Mouse (Mus musculus) colon, adult 2 months (tissue): ENCODE results near the gene Otud5. TPM values are rescaled to one million over a fixed set of nuclear protein-coding genes. Genes with fewer than 3 reads are reported as not detected.

Experiments used
- polyA plus RNA-seq: library from polyadenylated mRNA; depleted of rRNA; stranded (reverse); fragments of >200 nt; gene quantifications from 2 replicates; pipeline ENCODE4 v1.2.3, GENCODE M21; 2012; rRNA removed

Otud5 gene
- 36.1 and 38.3 TPM in 2 replicates for polyA plus RNA-seq

DNA sequence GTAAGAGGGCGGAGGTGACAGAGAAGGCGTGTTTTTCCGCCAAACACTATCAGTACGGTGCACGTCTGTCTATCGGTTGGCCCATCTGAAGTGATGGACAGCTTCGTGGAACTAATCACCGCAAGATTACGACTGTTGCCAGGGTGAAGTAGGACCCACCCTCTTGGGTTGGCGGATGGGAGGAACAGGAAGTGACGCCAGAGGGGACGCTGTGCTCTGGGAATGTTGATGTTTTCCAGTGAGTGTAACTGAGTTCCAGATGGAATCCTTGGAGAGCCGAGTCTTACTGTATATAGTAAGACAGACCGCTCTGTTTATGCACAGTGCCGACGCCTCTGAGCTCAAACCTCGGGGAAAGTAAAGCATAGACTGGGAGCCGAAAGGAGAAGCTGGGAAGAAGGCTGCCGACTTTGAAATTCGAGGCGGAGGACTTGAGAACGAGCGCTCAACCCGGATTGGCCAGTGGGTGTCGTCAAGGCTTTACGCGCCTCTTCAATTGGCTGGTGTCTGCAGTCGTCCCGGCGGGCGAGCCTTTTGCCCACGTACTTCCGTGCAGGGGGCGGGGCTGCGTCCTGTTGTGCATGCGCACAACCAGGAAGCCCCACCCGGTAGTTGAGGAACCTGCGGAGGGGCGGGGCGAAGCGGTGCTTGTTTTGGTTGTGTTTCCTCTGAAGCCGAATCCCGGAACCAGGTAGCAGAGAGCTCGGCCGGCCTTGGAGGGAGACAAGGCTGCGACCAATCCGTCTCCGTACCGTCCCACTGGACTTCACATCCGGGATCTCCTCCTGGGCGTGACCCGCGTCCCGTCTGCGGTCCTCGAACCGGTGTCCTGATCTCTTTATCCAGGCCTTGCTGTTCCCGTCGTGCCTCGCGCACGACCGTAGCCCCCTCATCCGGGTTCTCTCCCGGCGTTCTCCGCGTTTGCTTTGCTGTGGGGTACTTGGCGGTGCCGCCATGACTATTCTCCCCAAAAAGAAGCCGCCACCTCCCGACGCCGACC, at the start of gene Otud5:
Otud5 (plus strand) TSS at position 202 of the 1,000 bp plus-strand sequence.

DNA sequence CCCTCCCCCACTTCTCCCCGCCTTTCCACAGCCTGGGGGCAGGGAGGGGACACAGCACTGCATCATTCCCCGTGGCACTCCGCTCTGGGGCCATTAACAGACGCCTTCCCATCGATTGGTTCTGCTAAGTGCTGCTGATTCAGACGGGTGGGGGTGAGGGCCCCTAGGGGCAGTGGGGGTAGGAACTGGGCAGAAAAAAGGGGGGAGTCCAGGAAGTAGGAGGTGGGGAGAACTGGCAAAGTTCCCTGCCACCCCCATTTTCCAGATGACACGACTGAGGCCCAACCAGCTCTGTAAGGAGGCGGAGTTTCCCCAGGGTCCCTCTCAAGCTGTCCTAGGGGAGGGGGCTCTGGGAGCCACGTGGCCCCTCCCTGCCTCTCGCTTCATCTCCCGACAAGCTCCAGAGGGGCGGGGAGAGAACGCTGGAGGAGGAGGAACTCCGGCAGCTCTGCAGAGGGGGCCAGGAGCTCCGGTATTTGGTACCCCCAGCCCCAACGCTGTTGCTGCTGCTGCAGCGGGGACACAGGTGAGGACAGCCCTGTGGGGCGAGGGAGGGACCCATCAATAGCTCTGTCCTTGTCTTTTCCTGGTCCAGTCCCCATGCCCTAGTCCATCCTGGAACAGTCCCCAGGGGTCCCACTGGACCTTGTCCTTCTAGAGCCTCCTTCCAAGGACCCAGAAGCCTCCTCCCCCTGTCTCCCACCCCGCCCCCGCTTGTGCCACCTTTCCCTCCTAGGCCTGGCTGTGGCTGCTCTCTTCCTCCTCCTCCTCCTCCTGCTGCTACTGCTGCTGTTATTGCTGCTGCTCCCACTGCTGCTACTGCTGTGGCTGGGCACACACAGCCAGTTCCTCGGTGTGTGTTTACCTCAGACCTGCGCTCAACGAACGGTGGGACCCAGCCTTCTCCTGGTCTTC, 19.0 kb upstream of the Otud5 start, which contains the start of gene Kcnd1:
Kcnd1 (plus strand) TSS at position 425 of the 915 bp plus-strand sequence.

DNA sequence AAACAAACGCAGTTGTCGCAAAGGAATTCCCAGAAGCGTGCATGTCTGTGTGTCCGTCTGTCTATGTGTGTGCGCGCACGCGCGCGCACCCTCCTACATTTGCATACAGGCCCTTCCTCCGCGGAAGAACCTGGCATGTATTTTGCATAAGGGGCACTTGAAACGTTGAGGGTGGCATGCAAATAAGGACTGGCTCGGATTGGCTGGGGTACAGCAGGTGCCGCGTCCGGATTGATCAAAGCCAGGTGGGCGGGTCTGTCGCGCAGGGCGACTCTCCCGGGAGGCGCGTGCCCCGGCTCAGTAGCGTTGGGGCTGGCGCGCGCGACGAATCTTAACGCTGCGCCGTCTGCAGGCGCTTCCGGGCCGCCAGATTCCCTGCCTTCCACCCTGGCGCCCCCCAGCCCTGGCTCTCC, 36.8 kb downstream of the Otud5 start, which contains the start of gene Pim2:
Pim2 (plus strand) TSS at position 256 of the 413 bp plus-strand sequence.

DNA sequence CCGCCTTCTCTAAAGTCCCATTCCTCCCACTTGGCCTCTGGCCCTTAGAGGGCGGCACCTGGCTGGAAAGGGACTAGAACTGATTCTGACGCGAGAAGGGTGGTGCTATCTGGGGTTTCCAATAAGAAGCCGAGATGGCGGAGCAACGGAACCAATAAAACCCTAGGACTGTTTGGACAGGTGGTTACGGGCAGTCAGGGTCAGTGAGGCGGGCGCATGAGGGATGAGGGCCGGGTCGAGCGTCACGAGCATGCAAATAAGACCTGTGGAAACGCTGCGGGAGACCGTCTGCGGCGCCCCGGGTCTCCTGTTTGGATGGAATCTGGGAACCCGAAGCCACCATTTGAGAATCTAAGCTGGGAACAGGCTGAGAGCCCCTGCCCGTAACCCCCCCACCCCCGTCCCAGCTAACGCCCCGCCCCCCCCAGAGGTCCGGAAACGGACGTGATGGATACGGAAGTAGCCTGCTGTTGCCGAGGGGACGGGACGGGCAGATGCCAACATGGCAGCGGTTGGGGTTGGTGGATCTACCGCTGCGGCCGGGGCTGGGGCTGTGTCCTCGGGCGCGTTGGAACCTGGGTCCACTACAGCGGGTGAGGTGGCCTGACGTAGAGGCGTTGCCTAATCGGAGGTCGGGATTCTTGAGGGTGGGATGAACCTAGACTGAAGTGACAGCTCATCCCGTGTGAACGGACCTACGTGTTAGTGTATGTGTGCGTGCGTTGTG, 42.8 kb downstream of the Otud5 start, which contains the start of gene Slc35a2:
Slc35a2 (plus strand) TSS at position 188 of the 727 bp plus-strand sequence.

DNA sequence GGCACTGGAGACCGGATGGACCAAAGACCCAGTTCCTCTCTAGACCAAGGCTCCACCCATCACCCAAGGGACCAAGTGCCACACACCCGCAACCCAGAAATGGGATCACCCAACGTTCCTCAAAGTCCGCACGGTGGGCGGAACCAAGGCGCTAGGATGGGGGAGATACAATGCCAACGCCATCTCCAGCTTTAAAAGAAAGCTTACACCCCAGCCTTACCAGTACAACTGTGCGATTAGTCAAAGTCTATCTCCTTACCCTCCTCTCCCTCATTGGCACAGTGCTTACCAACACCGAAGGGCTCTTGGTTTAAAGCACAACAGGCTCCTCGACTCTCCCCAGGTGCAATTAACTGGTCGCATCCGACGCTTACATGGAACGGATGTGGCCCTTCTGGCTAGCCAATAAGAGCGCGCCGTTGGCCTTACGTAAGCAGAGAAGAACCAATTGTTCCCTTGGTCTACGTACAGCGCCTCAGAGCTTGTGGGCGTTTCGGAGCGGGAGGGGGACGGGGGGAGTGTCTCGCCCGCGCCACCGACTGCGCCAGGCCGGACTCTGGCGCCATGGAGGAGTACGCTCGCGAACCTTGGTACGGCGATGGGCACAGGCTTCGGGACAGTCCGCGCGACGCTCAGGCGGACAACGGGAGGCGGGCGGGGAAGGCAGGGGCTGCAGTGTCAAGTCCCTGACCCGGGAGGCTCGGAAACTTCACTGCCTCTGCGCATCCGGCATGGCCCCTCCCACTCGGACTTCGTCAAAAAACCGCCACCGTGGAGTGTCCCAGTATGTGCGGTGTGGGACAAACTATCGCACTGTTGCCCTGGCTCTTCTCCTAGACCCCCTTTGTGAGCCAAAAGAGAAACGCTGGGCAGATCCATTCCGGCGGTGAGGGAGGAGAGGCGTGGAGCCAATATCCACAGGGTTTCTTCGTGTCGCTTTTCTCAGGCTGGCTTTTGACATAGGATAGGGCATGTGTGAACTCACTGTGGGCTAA, 58.0 kb downstream of the Otud5 start, which contains the start of the genes Pqbp1 and Timm17b:
Pqbp1 (minus strand) TSS at position 390 of the 995 bp plus-strand sequence.
Timm17b (plus strand) TSS at position 478 of the 995 bp plus-strand sequence.

DNA sequence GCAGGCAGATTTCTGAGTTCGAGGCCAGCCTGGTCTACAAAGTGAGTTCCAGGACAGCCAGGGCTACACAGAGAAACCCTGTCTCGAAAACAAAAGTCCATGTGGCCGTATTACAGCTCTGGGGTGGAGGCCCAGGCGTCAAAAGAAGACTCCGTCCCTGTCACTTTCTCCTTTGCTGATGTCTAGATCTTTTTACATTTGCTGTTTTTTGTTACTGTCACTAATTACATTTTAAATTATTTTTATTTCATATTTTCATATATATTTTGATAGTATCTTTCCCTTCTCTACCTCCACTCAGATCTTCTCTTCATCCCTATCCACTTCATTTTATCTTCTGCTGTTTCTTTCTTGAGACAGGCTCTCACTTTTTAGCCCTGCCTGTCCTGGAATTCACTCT, 66.6 kb downstream of the Otud5 start, which contains the start of gene Gm10491:
Gm10491 (minus strand) TSS at position 101 of the 400 bp plus-strand sequence.

DNA sequence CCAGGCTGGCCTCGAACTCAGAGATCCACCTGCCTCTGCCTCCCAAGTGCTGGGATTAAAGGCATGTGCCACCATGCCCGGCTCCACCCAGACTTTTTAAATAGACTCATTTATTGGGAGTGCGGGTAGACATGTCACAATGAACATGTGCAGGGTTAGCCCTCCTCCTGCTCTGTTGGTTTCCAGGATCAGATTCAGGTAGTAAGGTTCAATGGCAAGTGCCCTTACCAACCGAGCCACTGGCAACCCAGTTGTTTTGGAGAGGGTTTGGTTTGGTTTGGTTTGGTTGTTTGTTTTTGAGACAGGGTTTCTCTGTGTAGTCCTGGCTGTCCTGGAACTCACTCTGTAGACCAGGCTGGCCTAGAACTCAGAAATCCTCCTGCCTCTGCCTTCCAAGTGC, 68.1 kb downstream of the Otud5 start, which contains the start of gene Gm10490:
Gm10490 (plus strand) TSS at position 301 of the 400 bp plus-strand sequence.

DNA sequence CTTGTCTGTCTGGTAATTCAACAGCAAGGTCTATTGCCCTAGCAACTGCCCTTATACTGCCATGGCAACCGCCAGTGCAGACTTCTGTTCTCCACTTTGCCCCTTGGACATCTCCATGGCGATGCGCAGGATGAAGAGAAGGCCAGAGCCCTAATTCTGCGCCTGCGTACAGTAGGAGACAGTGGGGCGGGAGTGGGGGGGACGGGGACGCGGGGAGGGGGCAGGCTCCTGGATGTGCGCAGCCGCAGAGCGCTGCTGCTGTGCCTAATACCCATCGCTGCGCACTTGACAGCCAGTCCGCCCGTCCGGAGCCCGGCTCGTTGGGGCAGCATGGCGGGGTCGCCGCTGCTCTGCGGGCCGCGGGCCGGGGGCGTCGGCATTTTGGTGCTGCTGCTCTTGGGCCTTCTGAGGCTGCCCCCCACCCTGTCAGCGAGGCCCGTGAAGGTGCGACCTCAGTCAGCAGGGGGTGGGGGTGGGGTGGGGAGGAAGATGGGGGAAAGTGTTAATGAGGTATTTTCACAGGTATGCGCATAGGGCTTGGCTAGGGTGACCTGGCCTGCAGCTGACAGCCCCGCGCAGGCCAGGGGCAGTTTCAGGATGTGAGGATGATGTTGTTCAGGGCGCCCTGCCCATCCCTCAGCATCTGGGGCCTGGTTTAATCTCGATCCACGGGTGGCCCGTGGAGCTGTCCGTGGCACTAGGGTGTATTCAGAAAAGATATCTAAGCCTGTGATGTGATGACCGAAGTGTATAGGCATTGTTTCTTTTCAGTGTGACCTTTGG, 78.6 kb downstream of the Otud5 start, which contains the start of gene Pcsk1n:
Pcsk1n (plus strand) TSS at position 222 of the 783 bp plus-strand sequence.

Other genes starting within 250 kb of the Otud5 start
- 16.5 and 17.3 TPM in 2 replicates for gene Ccdc22, start 235.8 kb upstream of the Otud5 start, polyA plus RNA-seq
- not detected in 2 replicates for gene Cacna1f, start 234.3 kb upstream of the Otud5 start, polyA plus RNA-seq
- 6.4 TPM in 2 replicates for gene Syp, start 202.9 kb upstream of the Otud5 start, polyA plus RNA-seq
- gene Prickle3, start 184.1 kb upstream of the Otud5 start, polyA plus RNA-seq: 28.8 and 34.6 TPM in 2 replicates
- 360 and 390 TPM in 2 replicates for gene Plp2, start 170.0 kb upstream of the Otud5 start, polyA plus RNA-seq
- gene Magix, start 160.1 kb upstream of the Otud5 start, polyA plus RNA-seq: 1.3 and 2.7 TPM in 2 replicates
- gene Gpkow, start 144.2 kb upstream of the Otud5 start, polyA plus RNA-seq: 4.7 and 5.5 TPM in 2 replicates
- 39.4 and 43.0 TPM in 2 replicates for gene Wdr45, start 127.0 kb upstream of the Otud5 start, polyA plus RNA-seq
- gene Gm45208, start 119.1 kb upstream of the Otud5 start, polyA plus RNA-seq: not detected in 2 replicates
- 51.2 and 75.8 TPM in 2 replicates for gene Praf2, start 112.9 kb upstream of the Otud5 start, polyA plus RNA-seq
- gene Ccdc120, start 90.5 kb upstream of the Otud5 start, polyA plus RNA-seq: 30.0 and 34.8 TPM in 2 replicates
- gene Tfe3, start 78.8 kb upstream of the Otud5 start, polyA plus RNA-seq: 23.0 and 25.1 TPM in 2 replicates
- 18.9 and 22.6 TPM in 2 replicates for gene Gripap1, start 51.6 kb upstream of the Otud5 start, polyA plus RNA-seq
- 1.8 and 2.2 TPM in 2 replicates for gene Kcnd1, start 19.1 kb upstream of the Otud5 start, polyA plus RNA-seq
- gene Pim2, start 36.9 kb downstream of the Otud5 start, polyA plus RNA-seq: 10.7 and 13.5 TPM in 2 replicates
- gene Slc35a2, start 42.7 kb downstream of the Otud5 start, polyA plus RNA-seq: 260 and 397 TPM in 2 replicates
- gene Pqbp1, start 57.9 kb downstream of the Otud5 start, polyA plus RNA-seq: 31.5 and 39.6 TPM in 2 replicates
- gene Timm17b, start 58.0 kb downstream of the Otud5 start, polyA plus RNA-seq: 45.5 and 51.4 TPM in 2 replicates
- not detected in 2 replicates for gene Gm10491, start 66.5 kb downstream of the Otud5 start, polyA plus RNA-seq
- not detected in 2 replicates for gene Gm10490, start 68.2 kb downstream of the Otud5 start, polyA plus RNA-seq
- 32.0 and 41.2 TPM in 2 replicates for gene Pcsk1n, start 78.5 kb downstream of the Otud5 start, polyA plus RNA-seq
- not detected in 2 replicates for gene Eras, start 87.2 kb downstream of the Otud5 start, polyA plus RNA-seq
- gene Hdac6, start 106.5 kb downstream of the Otud5 start, polyA plus RNA-seq: 16.6 and 20.2 TPM in 2 replicates
- gene Gata1, start 136.7 kb downstream of the Otud5 start, polyA plus RNA-seq: 0.06 and 0.09 TPM in 2 replicates
- 4.9 and 5.1 TPM in 2 replicates for gene Glod5, start 177.1 kb downstream of the Otud5 start, polyA plus RNA-seq
- gene Suv39h1, start 233.4 kb downstream of the Otud5 start, polyA plus RNA-seq: 7.7 and 8.1 TPM in 2 replicates
- gene Was, start 249.1 kb downstream of the Otud5 start, polyA plus RNA-seq: 2.6 and 2.7 TPM in 2 replicates